Mouse (Mus musculus): ENCODE data around the gene Vwa8. TPM values are rescaled to one million over a fixed set of nuclear protein-coding genes. Genes with fewer than 3 reads are reported as not detected.

Gene Vwa8
- total RNA-seq (2021), result 154 and 175 TPM in 2 replicates
- long read RNA-seq, experiment 1, full-length matches to known transcripts, result 32 of 47 reads
- long read RNA-seq, experiment 1, partial matches to known transcripts, result 12 of 47 reads
- long read RNA-seq, experiment 1, other reads (novel, unspliced or antisense), result 3 of 47 reads
- long read RNA-seq, experiment 2, full-length matches to known transcripts, result 27 of 50 reads
- long read RNA-seq, experiment 2, partial matches to known transcripts, result 16 of 50 reads
- long read RNA-seq, experiment 2, other reads (novel, unspliced or antisense), result 7 of 50 reads

GRCm38 (mm10) chr14:78848941-78849911 lies at the start of gene Vwa8:
Gene Vwa8 (plus strand): TSS chr14:78849052.
- peak; percentile 94 for DNase-seq

- no peak for DNase-seq
These were observed 46.5 kb upstream of the Vwa8 start for GRCm38 (mm10) chr14:78802378-78802777.

GRCm38 (mm10) chr14:78803924-78804323 lies 44.9 kb upstream of the Vwa8 start:
- DNase-seq, result no peak

- no peak for DNase-seq
These were observed 36.0 kb upstream of the Vwa8 start for GRCm38 (mm10) chr14:78812896-78813295.

GRCm38 (mm10) chr14:78816411-78816810 lies 32.4 kb upstream of the Vwa8 start:
- DNase-seq, result no peak

- DNase-seq, result no peak
These were observed 31.2 kb upstream of the Vwa8 start for GRCm38 (mm10) chr14:78817651-78818050.

- DNase-seq, result no peak
These were observed 30.4 kb upstream of the Vwa8 start for GRCm38 (mm10) chr14:78818406-78818805.

GRCm38 (mm10) chr14:78824013-78824412 lies 24.8 kb upstream of the Vwa8 start:
- DNase-seq, result no peak

- no peak for DNase-seq
These were observed 24.3 kb upstream of the Vwa8 start for GRCm38 (mm10) chr14:78824507-78824906.

- no peak for DNase-seq
These were observed 17.7 kb upstream of the Vwa8 start for GRCm38 (mm10) chr14:78831158-78831557.

GRCm38 (mm10) chr14:78847948-78848347 lies 904 bp upstream of the Vwa8 start:
- DNase-seq, result no peak

- DNase-seq, result no peak
These were observed 375 bp upstream of the Vwa8 start for GRCm38 (mm10) chr14:78848477-78848876.

GRCm38 (mm10) chr14:78849961-78850578 lies 1.2 kb downstream of the Vwa8 start:
- DNase-seq, result no peak

- DNase-seq, result peak; percentile 26
These were observed 1.8 kb downstream of the Vwa8 start for GRCm38 (mm10) chr14:78850666-78851065.

GRCm38 (mm10) chr14:78851366-78851765 lies 2.5 kb downstream of the Vwa8 start:
- no peak for DNase-seq

- no peak for DNase-seq
These were observed 3.8 kb downstream of the Vwa8 start for GRCm38 (mm10) chr14:78852401-78853246.

- DNase-seq, result no peak
These were observed 12.3 kb downstream of the Vwa8 start for GRCm38 (mm10) chr14:78861156-78861555.

GRCm38 (mm10) chr14:78870036-78870435 lies 21.2 kb downstream of the Vwa8 start:
- DNase-seq, result no peak

- DNase-seq, result no peak
These were observed 28.3 kb downstream of the Vwa8 start for GRCm38 (mm10) chr14:78877176-78877575.

GRCm38 (mm10) chr14:78878402-78879045 lies 29.7 kb downstream of the Vwa8 start:
- no peak for DNase-seq

GRCm38 (mm10) chr14:78880879-78881278 lies 32.0 kb downstream of the Vwa8 start:
- DNase-seq, result no peak

Measured in adrenal gland, postnatal 14 days (tissue).